Mouse (Mus musculus) intestine, embryonic 14.5 days (tissue): ENCODE measurements around the gene Pla2g1b. TPM values are rescaled to one million over a fixed set of nuclear protein-coding genes. Genes with fewer than 3 reads are reported as not detected.
A peak's percentile ranks its signal among the peaks of the same experiment; 100 is the strongest.

Experiments
- ATAC-seq: fragments of 200-750 bp; cut with Nextera tagmentation; replicated peaks from 2 replicates; pipeline ENCODE4 v1.8.0; 2017; ENCODE audit warnings: low read depth, moderate number of reproducible peaks, moderate TSS enrichment, moderate library complexity; ENCODE audit not compliant: low FRiP score, low TSS enrichment
- DNase-seq: peaks from one replicate; pipeline ENCODE4 v3.0.0-alpha.2; 2018; ENCODE audit warnings: low spot score
- H3K27ac ChIP-seq: fragments of 300-500 bp; sonication (generic); 2 replicates; pipeline ENCODE4 v1.5.1; 2014; ENCODE audit warnings: low read depth, mild to moderate bottlenecking, control low read depth
- H3K27me3 ChIP-seq: fragments of 300-500 bp; sonication (generic); replicated peaks from 2 replicates; pipeline ENCODE4 v1.6.1; 2014; ENCODE audit warnings: low read length, control low read depth; ENCODE audit not compliant: control insufficient read depth, insufficient read depth
- H3K36me3 ChIP-seq: fragments of 300-500 bp; sonication (generic); 2 replicates; pipeline ENCODE4 v1.6.1; 2014; ENCODE audit warnings: low read length, control low read depth; ENCODE audit not compliant: control insufficient read depth, insufficient read depth
- H3K4me1 ChIP-seq: fragments of 300-500 bp; sonication (generic); replicated peaks from 2 replicates; pipeline ENCODE4 v1.6.1; 2014; ENCODE audit warnings: low read length, control low read depth, mixed read lengths; ENCODE audit not compliant: control insufficient read depth, insufficient read depth
- H3K4me2 ChIP-seq: fragments of 300-500 bp; sonication (generic); 2 replicates; pipeline ENCODE4 v1.6.1; 2014; ENCODE audit warnings: low read length
- H3K4me3 ChIP-seq: fragments of 300-500 bp; sonication (generic); 2 replicates; pipeline ENCODE4 v1.5.1; 2014; ENCODE audit warnings: low read depth, low read length, control low read depth, mixed read lengths
- H3K9ac ChIP-seq: fragments of 300-500 bp; sonication (generic); 2 replicates; pipeline ENCODE4 v1.6.1; 2014; ENCODE audit warnings: mild to moderate bottlenecking, low read length
- H3K9me3 ChIP-seq: fragments of 300-500 bp; sonication (generic); 2 replicates; pipeline ENCODE4 v1.6.1; 2016; ENCODE audit warnings: low read length, control low read depth; ENCODE audit not compliant: control insufficient read depth
- WGBS: fragments of 180-500 bp; shearing (Covaris S2); extraction: QIAGEN DNeasy Blood & Tissue Kit; methylation state at CpG from one replicate; pipeline ENCODE4 v1.1.7; 2014; 5-methylcytosine and 5-hydroxymethylcytosine counted together
- polyA plus RNA-seq: library from polyadenylated mRNA; unstranded; fragments of >200 nt; fragmentation: Nextera tagmentation; extraction: Ambion mirVana; gene quantifications from 2 replicates; pipeline ENCODE4 v1.2.1, GENCODE M21; 2014

Pla2g1b gene
- polyA plus RNA-seq, 1 experiment from 2014 or later, result 5.0 TPM

DNA sequence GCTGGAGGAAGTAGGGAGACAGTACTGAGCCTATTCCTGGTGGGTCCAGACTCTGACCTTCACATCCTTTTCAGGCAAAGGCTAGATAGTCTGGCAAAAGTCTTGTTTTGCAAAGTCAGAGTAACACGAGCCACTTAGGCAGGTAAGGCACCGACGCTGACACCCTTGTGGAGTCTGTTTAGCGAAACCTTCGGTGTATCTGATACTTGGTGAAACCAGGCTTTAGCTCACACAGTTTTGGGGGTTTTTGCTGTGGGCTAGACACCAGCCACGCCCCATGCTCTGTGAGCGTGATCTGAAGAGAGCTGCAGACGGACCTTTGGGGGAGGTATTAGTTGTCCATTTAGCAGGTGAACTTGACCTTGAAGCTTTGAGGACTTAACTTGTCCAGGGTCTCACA is 32.9 kb upstream of the Pla2g1b start:
- peaks cover 4% of the 10 kb centered on the region for H3K27me3 ChIP-seq
- peaks cover 48% of the 10 kb centered on the region for H3K4me1 ChIP-seq
- no peak overlapping the region for H3K9ac ChIP-seq
- no peaks in the 10 kb centered on the region for H3K9me3 ChIP-seq
- DNase-seq (no peak), ATAC-seq (no peak)
- WGBS, result 81% methylated on average over 8 of the region's 8 CpGs
- peaks cover 20% of the 10 kb centered on the region for H3K36me3 ChIP-seq
- no peak overlapping the region for H3K4me2 ChIP-seq
- H3K4me3 ChIP-seq, result no peak overlapping the region
- H3K27ac ChIP-seq, result no peak overlapping the region

GRCm38 (mm10) chr5:115434280-115434852 is 31.7 kb upstream of the Pla2g1b start:
- Histone ChIP-seq H3K4me3 (no peak overlapping the region), H3K9me3 (no peaks in the 10 kb centered on the region), H3K36me3 (peaks cover 31% of the 10 kb centered on the region), H3K4me2 (no peak overlapping the region), H3K9ac (no peak overlapping the region), H3K4me1 (peaks cover 48% of the 10 kb centered on the region), H3K27ac (no peak overlapping the region), H3K27me3 (no peaks in the 10 kb centered on the region)
- WGBS, result 61% methylated on average over 11 of the region's 11 CpGs
- ATAC-seq (no peak), DNase-seq (no peak)

DNA sequence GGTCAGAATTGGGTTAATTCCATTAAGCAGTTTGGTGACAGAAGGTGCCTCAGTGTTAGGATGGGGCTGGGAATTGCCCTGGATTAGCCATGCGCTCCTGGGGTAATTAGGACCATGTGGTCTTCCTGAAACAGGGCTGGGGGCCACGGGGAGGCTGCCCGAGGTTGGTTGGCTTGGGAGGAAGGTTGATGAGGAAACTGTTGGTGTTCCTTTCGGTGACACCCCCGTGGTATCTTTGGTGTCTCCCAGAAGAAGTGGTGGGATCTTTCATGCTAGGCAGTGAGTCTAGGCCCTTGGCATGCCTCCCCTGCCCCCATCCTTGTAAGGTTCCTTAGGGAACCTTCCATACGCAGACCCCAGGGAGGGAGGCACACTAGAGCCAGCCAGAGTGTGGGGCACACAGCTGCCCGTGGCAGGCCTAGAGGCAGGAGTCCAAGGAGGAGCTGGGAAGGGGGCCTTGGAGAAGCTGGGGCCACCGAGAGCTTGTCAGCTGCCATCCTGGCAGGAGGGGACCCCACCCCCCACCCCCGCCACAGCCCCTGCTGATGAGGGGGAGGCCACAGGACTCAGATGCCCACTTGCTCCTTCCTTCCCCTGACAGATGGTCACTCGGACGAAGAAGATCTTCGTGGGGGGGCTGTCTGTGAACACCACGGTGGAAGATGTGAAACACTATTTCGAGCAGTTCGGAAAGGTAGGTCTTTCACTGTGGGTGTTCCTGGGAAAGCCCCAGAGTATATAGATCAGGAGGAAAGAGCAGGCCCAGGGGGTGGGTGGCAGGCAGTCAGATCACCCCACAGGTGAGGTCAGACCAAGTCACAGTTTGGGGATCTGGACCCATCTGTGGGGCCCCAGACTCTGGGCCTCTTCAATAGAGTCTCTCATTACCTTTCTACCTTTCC is 31.0 kb upstream of the Pla2g1b start:
- Histone ChIP-seq H3K9me3 (no peaks in the 10 kb centered on the region), H3K4me3 (no peak overlapping the region), H3K4me2 (no peak overlapping the region), H3K27ac (peak overlapping the region; percentile 88; the same call in 1 of the 2 replicates), H3K27me3 (no peaks in the 10 kb centered on the region), H3K36me3 (peaks cover 34% of the 10 kb centered on the region), H3K9ac (no peak overlapping the region), H3K4me1 (peaks cover 48% of the 10 kb centered on the region)
- ATAC-seq (no peak), DNase-seq (no peak)
- 57% methylated on average over 15 of the region's 15 CpGs for WGBS

GRCm38 (mm10) chr5:115435755-115436379 is 30.2 kb upstream of the Pla2g1b start:
- Histone ChIP-seq H3K4me2 (peak overlapping the region; percentile 68), H3K4me1 (peaks cover 46% of the 10 kb centered on the region), H3K27me3 (no peaks in the 10 kb centered on the region), H3K4me3 (peak overlapping the region; percentile 38), H3K9ac (peak overlapping the region; percentile 56), H3K9me3 (no peaks in the 10 kb centered on the region), H3K27ac (peak overlapping the region; percentile 88), H3K36me3 (peaks cover 35% of the 10 kb centered on the region)
- ATAC-seq, result no peak
- WGBS, result 23% methylated on average over 8 of the region's 8 CpGs
- DNase-seq, result peak; percentile 80

DNA sequence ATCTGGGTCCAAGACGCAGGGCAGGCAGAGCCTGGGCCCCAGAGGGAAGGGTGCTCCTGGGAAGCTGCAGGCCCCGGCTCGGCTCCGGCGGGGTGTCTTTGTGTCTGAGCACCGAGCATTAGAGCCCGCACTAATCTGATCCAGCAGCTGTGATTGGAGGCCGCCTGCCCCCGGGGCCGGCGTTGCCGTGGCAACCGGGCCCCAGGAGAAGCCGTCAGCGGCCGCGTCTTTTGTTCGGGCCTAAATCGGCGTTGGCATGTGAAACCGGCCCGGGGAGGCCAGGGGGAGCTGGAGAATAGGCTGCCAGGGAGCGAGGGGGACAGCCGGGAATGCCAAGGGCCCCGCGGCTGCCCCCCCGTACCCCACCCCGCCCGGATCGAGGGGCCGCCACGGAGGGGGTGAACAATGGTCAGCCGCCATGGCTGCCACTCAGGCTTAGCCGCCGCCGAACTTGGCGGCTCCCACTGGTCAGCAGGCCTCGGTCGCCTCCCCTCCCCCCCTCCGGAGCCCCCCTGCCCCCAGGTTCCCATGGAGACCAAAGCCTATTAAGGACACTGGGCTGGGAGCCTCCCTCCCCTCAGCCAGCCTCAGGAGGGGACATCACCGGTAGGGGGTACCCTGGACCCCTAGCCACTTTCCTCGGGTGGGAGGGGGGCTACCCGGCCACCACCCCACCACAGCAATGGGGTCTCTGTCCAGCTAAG is 29.5 kb upstream of the Pla2g1b start:
- Histone ChIP-seq H3K9ac (peak overlapping the region; percentile 56), H3K9me3 (no peaks in the 10 kb centered on the region), H3K4me1 (peaks cover 40% of the 10 kb centered on the region), H3K4me3 (peak overlapping the region; percentile 38), H3K27ac (peak overlapping the region; percentile 88), H3K27me3 (no peaks in the 10 kb centered on the region), H3K4me2 (peak overlapping the region; percentile 68), H3K36me3 (peaks cover 35% of the 10 kb centered on the region)
- WGBS, result 1% methylated on average over 43 of the region's 43 CpGs
- DNase-seq (peak; percentile 68), ATAC-seq (peak; percentile 77)

GRCm38 (mm10) chr5:115437242-115437944 is 28.7 kb upstream of the Pla2g1b start:
- Histone ChIP-seq H3K9me3 (no peaks in the 10 kb centered on the region), H3K27me3 (no peaks in the 10 kb centered on the region), H3K4me1 (peaks cover 35% of the 10 kb centered on the region), H3K4me2 (no peak overlapping the region), H3K27ac (peak overlapping the region; percentile 88; the same call in 1 of the 2 replicates), H3K4me3 (no peak overlapping the region), H3K36me3 (peaks cover 43% of the 10 kb centered on the region), H3K9ac (no peak overlapping the region)
- DNase-seq, result no peak
- no peak for ATAC-seq
- 64% methylated on average over 7 of the region's 7 CpGs for WGBS

GRCm38 (mm10) chr5:115437945-115438315 is 28.1 kb upstream of the Pla2g1b start:
- Histone ChIP-seq H3K4me3 (no peak overlapping the region), H3K9ac (no peak overlapping the region), H3K27ac (no peak overlapping the region), H3K9me3 (no peaks in the 10 kb centered on the region), H3K36me3 (peaks cover 45% of the 10 kb centered on the region), H3K4me2 (no peak overlapping the region), H3K27me3 (no peaks in the 10 kb centered on the region), H3K4me1 (peaks cover 35% of the 10 kb centered on the region)
- 23% methylated on average over 2 of the region's 2 CpGs for WGBS
- ATAC-seq (no peak), DNase-seq (no peak)

DNA sequence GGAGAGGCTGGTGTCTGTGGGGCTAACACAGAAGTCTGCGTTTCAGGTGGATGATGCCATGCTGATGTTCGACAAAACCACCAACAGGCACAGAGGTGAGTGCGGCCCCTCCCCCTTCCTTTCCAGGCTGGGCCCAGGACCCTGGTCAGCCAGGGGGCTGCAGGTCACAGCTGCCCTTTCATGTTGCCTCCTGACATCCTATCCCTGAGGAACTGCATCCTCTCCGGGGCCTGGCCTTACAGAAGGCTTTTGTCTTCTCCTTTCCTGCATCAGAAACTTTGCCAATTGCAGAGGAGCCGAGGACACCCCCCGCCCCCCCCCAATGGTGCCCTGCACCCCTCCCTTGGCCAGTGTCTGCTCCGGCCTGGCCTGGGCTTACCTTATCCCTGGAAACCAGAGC is 27.4 kb upstream of the Pla2g1b start:
- Histone ChIP-seq H3K4me3 (no peak overlapping the region), H3K9ac (no peak overlapping the region), H3K4me1 (peaks cover 34% of the 10 kb centered on the region), H3K36me3 (peaks cover 47% of the 10 kb centered on the region), H3K27ac (no peak overlapping the region), H3K9me3 (no peaks in the 10 kb centered on the region), H3K4me2 (no peak overlapping the region), H3K27me3 (no peaks in the 10 kb centered on the region)
- WGBS, result 61% methylated on average over 7 of the region's 7 CpGs
- DNase-seq (no peak), ATAC-seq (no peak)
